8 mouse cellular contexts compared by ENCODE assay signal in the genomic region with DNA sequence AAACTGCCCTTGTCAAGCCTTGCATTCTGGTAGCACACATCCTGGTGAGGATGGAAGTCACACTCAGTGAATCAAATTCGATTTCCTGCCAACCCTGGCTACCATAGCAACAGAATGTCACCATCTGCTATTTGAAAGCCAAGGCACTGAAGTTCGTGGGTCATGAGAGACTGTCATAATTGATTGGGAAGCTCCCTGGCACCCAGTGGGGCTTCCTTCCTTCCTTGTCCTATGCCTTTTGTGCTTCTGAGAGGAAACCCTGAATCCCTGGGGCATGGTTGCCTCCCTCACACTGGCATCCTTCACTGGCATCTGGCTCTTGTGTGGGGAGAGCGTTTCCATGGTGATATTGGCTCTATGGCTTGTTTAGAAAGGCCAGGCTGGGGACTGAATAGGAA. TPM values are rescaled to one million over a fixed set of nuclear protein-coding genes. Genes with fewer than 3 reads are reported as not detected.
DNase-seq lines count a peak whose midpoint lies in the region; ATAC-seq and TF ChIP-seq lines count a peak whose summit lies in the region.
"Had no signal": no experiment of that assay in that cellular context is flagged by ENCODE, and none has a peak within 500 bp of the region (broad histone marks: within the 10 kb centered on the region; RNA-seq: fewer than 3 reads in every experiment).

No protein-coding gene starts in this region.

- DNase-seq in cerebellum, adult 11 months = peak; percentile 31
- peak; percentile 72 for DNase-seq in embryo, embryonic 10.5 days (ENCODE audit: low spot score)
- DNase-seq in liver, postnatal 0 days = no peak
- DNase-seq in telencephalon, adult 2 months (ENCODE audit: low read depth, low spot score) = peak; percentile 79
- DNase-seq in heart, adult 2 months = no peak
- DNase-seq in thymus, adult 2 months = no peak

- H3K27me3 ChIP-seq in hindbrain, embryonic 15.5 days = no peaks in the 10 kb centered on the region
- no peaks in the 10 kb centered on the region for H3K27me3 ChIP-seq in liver, postnatal 0 days (ENCODE audit: insufficient read depth, low read length)
- no peaks in the 10 kb centered on the region for H3K27me3 ChIP-seq in heart, adult 2 months (ENCODE audit: control insufficient read depth, insufficient read depth, low read length)
- no peaks in the 10 kb centered on the region for H3K27me3 ChIP-seq in thymus, adult 2 months (ENCODE audit: control insufficient read depth, insufficient read depth, low read length)

- no peaks in the 10 kb centered on the region for H3K79me2 ChIP-seq in heart, adult 2 months (replicated peaks; ENCODE audit: control insufficient read depth, insufficient read depth, low read length)

- H3K9me3 ChIP-seq in hindbrain, embryonic 15.5 days = no peaks in the 10 kb centered on the region
- H3K9me3 ChIP-seq in liver, postnatal 0 days (ENCODE audit: low read length) = no peaks in the 10 kb centered on the region

- H3K4me2 ChIP-seq in hindbrain, embryonic 15.5 days = no peak overlapping the region; the same call in none of the 2 replicates
- no peak overlapping the region for H3K4me2 ChIP-seq in liver, postnatal 0 days (ENCODE audit: low read depth, low read length)

- H3K36me3 ChIP-seq in hindbrain, embryonic 15.5 days = 0 out of 2 replicates have a peak, but pooled peaks cover 4% of the 10 kb centered on the region
- H3K36me3 ChIP-seq in liver, postnatal 0 days (replicated peaks; ENCODE audit: insufficient read depth, low read length) = no peaks in the 10 kb centered on the region
- H3K36me3 ChIP-seq in heart, adult 2 months (ENCODE audit: control insufficient read depth, insufficient read depth, low read length) = peaks cover 5% of the 10 kb centered on the region; the same call in 1 of the 2 replicates
- no peaks in the 10 kb centered on the region for H3K36me3 ChIP-seq in thymus, adult 2 months (ENCODE audit: control insufficient read depth, insufficient read depth, low read length)

- H3K9ac ChIP-seq in hindbrain, embryonic 15.5 days = no peak overlapping the region
- H3K9ac ChIP-seq in liver, postnatal 0 days (replicated peaks) = no peak overlapping the region
- no peak overlapping the region for H3K9ac ChIP-seq in heart, adult 2 months (ENCODE audit: low read depth, low read length)

- 7% methylated on average over 3 of the region's 3 CpGs for WGBS in hindbrain, embryonic 15.5 days
- 60% methylated on average over 3 of the region's 3 CpGs for WGBS in liver, postnatal 0 days (ENCODE audit: insufficient replicate concordance)
- 50% methylated on average over 3 of the region's 3 CpGs for WGBS in heart, adult 2 months
- 56% methylated on average over 3 of the region's 3 CpGs for WGBS in thymus, adult 2 months

- peak overlapping the region; percentile 85 for H3K27ac ChIP-seq in hindbrain, embryonic 15.5 days (replicated peaks)
- H3K27ac ChIP-seq in liver, postnatal 0 days (ENCODE audit: low read depth) = no peak overlapping the region
- H3K27ac ChIP-seq in heart, adult 2 months = no peak overlapping the region
- H3K27ac ChIP-seq in thymus, adult 2 months (ENCODE audit: control insufficient read depth, insufficient read depth, low read length) = no peak overlapping the region
- H3K27ac ChIP-seq: macrophage had no signal

- intact Hi-C loops in heart, adult 2 months (cut with DNase I) = no loop called here

- no peak overlapping the region for H3K4me3 ChIP-seq in hindbrain, embryonic 15.5 days
- no peak overlapping the region for H3K4me3 ChIP-seq in liver, postnatal 0 days (ENCODE audit: low read depth, low read length)
- H3K4me3 ChIP-seq in heart, adult 2 months = no peak overlapping the region
- H3K4me3 ChIP-seq in thymus, adult 2 months (ENCODE audit: control insufficient read depth, insufficient read depth, low read length) = no peak overlapping the region

- TF ChIP-seq EP300 in liver, postnatal 0 days (IDR thresholded peaks at IDR 0.05; ENCODE audit: low read depth) = no peak
- no peak for TF ChIP-seq EP300 in heart, adult 2 months (IDR thresholded peaks at IDR 0.05; ENCODE audit: insufficient read depth, low read depth, low read length)

- no peak for TF ChIP-seq CTCF in liver, postnatal 0 days (IDR thresholded peaks at IDR 0.05; ENCODE audit: low read depth)
- no peak for TF ChIP-seq CTCF in heart, adult 2 months (IDR thresholded peaks at IDR 0.05)
- no peak for TF ChIP-seq CTCF in thymus, adult 2 months (IDR thresholded peaks at IDR 0.05; ENCODE audit: borderline replicate concordance, control insufficient read depth, extremely low read depth, insufficient read depth, low read length, poor library complexity)

- ATAC-seq in hindbrain, embryonic 15.5 days (ENCODE audit: low FRiP score, low read depth) = peak; percentile 94
- ATAC-seq in liver, postnatal 0 days = peak; percentile 49

- no peak for TF ChIP-seq POLR2A in heart, adult 2 months (IDR thresholded peaks at IDR 0.05; ENCODE audit: insufficient read depth, low read depth, low read length)
- TF ChIP-seq POLR2A in thymus, adult 2 months (IDR thresholded peaks at IDR 0.05; ENCODE audit: control insufficient read depth, extremely low read depth, insufficient read depth, low read length, poor library complexity) = no peak

- H3K4me1 ChIP-seq in hindbrain, embryonic 15.5 days (replicated peaks) = peaks cover 31% of the 10 kb centered on the region
- peaks cover 25% of the 10 kb centered on the region for H3K4me1 ChIP-seq in liver, postnatal 0 days (ENCODE audit: insufficient read depth)
- H3K4me1 ChIP-seq in heart, adult 2 months (ENCODE audit: control insufficient read depth, insufficient read depth, low read length) = peaks cover 8% of the 10 kb centered on the region
- no peaks in the 10 kb centered on the region for H3K4me1 ChIP-seq in thymus, adult 2 months (replicated peaks; ENCODE audit: control insufficient read depth, insufficient read depth, low read length)

RNA-seq across cellular contexts. Expression of a gene that starts 44.4 kb away (rescaled TPM):
- polyA plus RNA-seq in hindbrain, embryonic 15.5 days (2015; fragmentation: Nextera tagmentation; extraction: Ambion mirVana) = 0.82 and 1.2 TPM in 2 replicates
- 0.79 and 1.1 TPM in 2 replicates for polyA plus RNA-seq in liver, postnatal 0 days (2015; fragmentation: Nextera tagmentation; extraction: Ambion mirVana)
- not detected for total RNA-seq in heart, adult 2 months (2021)
- polyA plus RNA-seq in heart, adult 2 months (2012; rRNA removed) = not detected in 2 replicates
- polyA plus RNA-seq in thymus, adult 2 months (2012; rRNA removed) = not detected in 2 replicates

RNA-seq across cellular contexts. Expression of a gene that starts 44.8 kb away (rescaled TPM):
- 69.9 and 71.4 TPM in 2 replicates for polyA plus RNA-seq in hindbrain, embryonic 15.5 days (2015; fragmentation: Nextera tagmentation; extraction: Ambion mirVana)
- 35.8 and 37.2 TPM in 2 replicates for polyA plus RNA-seq in liver, postnatal 0 days (2015; fragmentation: Nextera tagmentation; extraction: Ambion mirVana)
- total RNA-seq in heart, adult 2 months (2021) = 10 to 100 TPM; 84.4 to 88.3 TPM
- 48.5 and 89.4 TPM in 2 replicates for polyA plus RNA-seq in heart, adult 2 months (2012; rRNA removed)
- polyA plus RNA-seq in thymus, adult 2 months (2012; rRNA removed) = 91.4 and 95.5 TPM in 2 replicates

Comparison
In these comparisons a context has a peak if more than half of its experiments do, and no peak if none do; other contexts are left out.
1. DNase-seq: peak in cerebellum, adult 11 months (single experiment), embryo, embryonic 10.5 days (single experiment) and telencephalon, adult 2 months (single experiment); none in liver, postnatal 0 days (single experiment), heart, adult 2 months (0 of 2) and thymus, adult 2 months (single experiment).